In the genomic region with DNA sequence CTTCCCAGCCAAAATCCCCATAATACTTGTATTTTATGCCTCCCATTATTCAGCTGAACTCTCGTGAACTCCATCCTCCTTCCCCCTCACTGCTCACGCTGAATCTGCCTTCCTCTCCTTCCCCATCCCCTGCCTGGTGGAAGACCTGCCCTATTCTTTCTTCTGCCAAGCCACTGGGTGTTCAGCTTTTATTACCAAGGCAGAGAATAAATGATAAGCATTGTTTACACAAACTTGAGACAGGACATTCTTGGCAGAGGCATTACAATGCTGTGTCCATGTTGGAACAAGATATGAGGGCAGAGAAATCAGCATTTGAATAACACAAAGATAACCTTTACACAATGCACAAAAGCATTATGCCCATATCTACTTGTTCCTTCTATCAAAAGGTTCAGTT, we compare ENCODE assay signal across 18 mouse cellular contexts.
"Had no signal": no experiment of that assay in that cellular context is flagged by ENCODE, and none has a peak within 500 bp of the region (broad histone marks: within the 10 kb centered on the region; RNA-seq: fewer than 3 reads in every experiment).

No protein-coding gene starts in this region.

- H3K9me3 ChIP-seq: kidney, embryonic 15.5 days; liver, embryonic 13.5 days; midbrain, embryonic 12.5 days; midbrain, embryonic 15.5 days; neural tube, embryonic 12.5 days; stomach, embryonic 15.5 days had no signal

- H3K4me3 ChIP-seq: kidney, embryonic 15.5 days; left cerebral cortex, adult 2 months; liver, embryonic 13.5 days; midbrain, embryonic 12.5 days; midbrain, embryonic 15.5 days; neural tube, embryonic 12.5 days; stomach, embryonic 15.5 days had no signal

- H3K4me1 ChIP-seq: liver, embryonic 13.5 days; midbrain, embryonic 12.5 days; midbrain, embryonic 15.5 days; neural tube, embryonic 12.5 days; stomach, embryonic 15.5 days had no signal

- DNase-seq: kidney, adult 11 months; kidney, adult 8-10 months; kidney, postnatal 10 days; kidney, postnatal 36 days; layer of hippocampus, postnatal 36 days; liver, embryonic 13.5 days; retina, postnatal 1 day; right cerebral cortex, postnatal 25 days; spleen, adult 18-20 months; thymus, postnatal 36 days had no signal

- H3K27me3 ChIP-seq: kidney, embryonic 15.5 days; liver, embryonic 13.5 days; midbrain, embryonic 12.5 days; midbrain, embryonic 15.5 days; neural tube, embryonic 12.5 days; stomach, embryonic 15.5 days had no signal

- ATAC-seq: midbrain, embryonic 15.5 days had no signal

- H3K9ac ChIP-seq: kidney, embryonic 15.5 days; liver, embryonic 13.5 days; lung, embryonic 14.5 days; midbrain, embryonic 12.5 days; midbrain, embryonic 15.5 days; neural tube, embryonic 12.5 days; stomach, embryonic 15.5 days had no signal

- H3K36me3 ChIP-seq: kidney, embryonic 15.5 days; liver, embryonic 13.5 days; midbrain, embryonic 12.5 days; midbrain, embryonic 15.5 days; neural tube, embryonic 12.5 days; stomach, embryonic 15.5 days had no signal

- H3K27ac ChIP-seq: kidney, embryonic 15.5 days; left cerebral cortex, adult 2 months; liver, embryonic 13.5 days; macrophage; midbrain, embryonic 12.5 days; midbrain, embryonic 15.5 days; neural tube, embryonic 12.5 days; stomach, embryonic 15.5 days had no signal

- H3K4me2 ChIP-seq: kidney, embryonic 15.5 days; liver, embryonic 13.5 days; lung, embryonic 14.5 days; midbrain, embryonic 12.5 days; midbrain, embryonic 15.5 days; neural tube, embryonic 12.5 days; stomach, embryonic 15.5 days had no signal
